Mouse (Mus musculus): ENCODE measurements around the gene Ywhae. TPM values are rescaled to one million over a fixed set of nuclear protein-coding genes. Genes with fewer than 3 reads are reported as not detected.

Gene Ywhae
- total and polyA plus RNA-seq, 3 experiments = 129 to 1,436 (median 421) TPM

- Histone ChIP-seq H3K4me2 (ENCODE audit: insufficient read depth, low read depth, poor library complexity, severe bottlenecking) (no peak overlapping the region), H3K4me3 (replicated peaks in 1 of 3; ENCODE audit: low read depth in 2 of 3, low read length in 2 of 3, poor library complexity in 1 of 3) (no peak overlapping the region), H3K79me2 (replicated peaks; ENCODE audit: control insufficient read depth, extremely low read depth, insufficient read depth, poor library complexity, severe bottlenecking) (no peaks in the 10 kb centered on the region), H3K27me3 (replicated peaks) (no peaks in the 10 kb centered on the region), H3K9me3 (replicated peaks; ENCODE audit: low read length) (no peaks in the 10 kb centered on the region), H3K36me3 (replicated peaks in 1 of 2; ENCODE audit: control insufficient read depth in 1 of 2, insufficient read depth in 1 of 2, low read length in 1 of 2) (no peaks in the 10 kb centered on the region), H3K4me1 (ENCODE audit: control insufficient read depth in 1 of 2, insufficient read depth in 2 of 2) (no peaks in the 10 kb centered on the region), H3K27ac (ENCODE audit: insufficient read depth, low read depth) (no peak overlapping the region), H3K9ac (ENCODE audit: insufficient read depth, low read depth) (no peak overlapping the region)
- in situ Hi-C loops (cut with MboI; ENCODE audit: low pct_ligation_motif_present, low pct_unique_long_range_greater_than_20kb, low sequenced_read_pairs) (loop anchor here (10.0 kb wide), 2 partner anchors 191 to 251 kb away; no protein-coding TSS in a partner anchor), dilution Hi-C loops (cut with MboI; ENCODE audit: extremely low pct_ligation_motif_present, extremely low pct_unique_long_range_greater_than_20kb, low sequenced_read_pairs) (no loop called here)
- peak; percentile 60 for DNase-seq (ENCODE audit: extremely low read depth)
- TF ChIP-seq TBP (conservative IDR thresholded peaks at IDR 0.05; ENCODE audit: low read depth, low read length) = no peak
- no peak for TF ChIP-seq HCFC1 (IDR thresholded peaks at IDR 0.05; ENCODE audit: low read depth, low read length)
- peak; percentile 74 to 98 for TF ChIP-seq CTCF (conservative IDR thresholded peaks at IDR 0.05 in 1 of 2, IDR thresholded peaks at IDR 0.05 in 1 of 2; ENCODE audit: low read depth in 2 of 2, low read length in 2 of 2)
- peak; percentile 84; the same call in 1 of the 2 replicates for TF ChIP-seq E2F4 (IDR thresholded peaks at IDR 0.05; ENCODE audit: insufficient replicate concordance, low read depth, low read length)
- no peak for TF ChIP-seq PAX5 (IDR thresholded peaks at IDR 0.05; ENCODE audit: low read length)
- TF ChIP-seq NELFE (IDR thresholded peaks at IDR 0.05; ENCODE audit: low read depth, low read length) = peak; percentile 65; the same call in 1 of the 2 replicates
- TF ChIP-seq NRF1 (IDR thresholded peaks at IDR 0.05; ENCODE audit: low read depth, low read length) = no peak
- peak; percentile 64; the same call in 1 of the 2 replicates for TF ChIP-seq SIN3A (IDR thresholded peaks at IDR 0.05; ENCODE audit: low read length)
- no peak for TF ChIP-seq POLR2A (IDR thresholded peaks at IDR 0.05; ENCODE audit: low read depth, low read length)
- no peak; the same call in none of the 2 replicates for TF ChIP-seq RAD21 (IDR thresholded peaks at IDR 0.05; ENCODE audit: low read depth, low read length)
- no peak for TF ChIP-seq POLR2AphosphoS2 (IDR thresholded peaks at IDR 0.05; ENCODE audit: low read depth, low read length)
- TF ChIP-seq SMC3 (IDR thresholded peaks at IDR 0.05; ENCODE audit: low read depth, low read length) = peak; percentile 93
- TF ChIP-seq KAT2A (IDR thresholded peaks at IDR 0.05; ENCODE audit: insufficient replicate concordance, low read length) = no peak
- no peak; the same call in 1 of the 2 replicates for TF ChIP-seq USF1 (IDR thresholded peaks at IDR 0.05; ENCODE audit: low read depth, low read length)
- TF ChIP-seq CHD2 (IDR thresholded peaks at IDR 0.05; ENCODE audit: low read length) = no peak
- no peak for TF ChIP-seq MAFK (IDR thresholded peaks at IDR 0.05; ENCODE audit: insufficient replicate concordance, low read length)
- TF ChIP-seq MEF2A (IDR thresholded peaks at IDR 0.05; ENCODE audit: borderline replicate concordance, low read depth, low read length) = 0 out of 2 replicates have a peak, but pooled peaks have one; percentile 17
- TF ChIP-seq MYC (IDR thresholded peaks at IDR 0.05; ENCODE audit: low read depth, low read length) = peak; percentile 78; the same call in 1 of the 2 replicates
- TF ChIP-seq ZKSCAN1 (IDR thresholded peaks at IDR 0.05; ENCODE audit: borderline replicate concordance, low read depth, low read length) = no peak
- no peak for TF ChIP-seq CHD1 (IDR thresholded peaks at IDR 0.05; ENCODE audit: low read depth, low read length)
- TF ChIP-seq ZMIZ1 (IDR thresholded peaks at IDR 0.05; ENCODE audit: low read depth, low read length) = no peak
- no peak for TF ChIP-seq USF2 (conservative IDR thresholded peaks at IDR 0.05; ENCODE audit: low read depth, low read length)
- TF ChIP-seq JUN (IDR thresholded peaks at IDR 0.05; ENCODE audit: insufficient read depth, low read depth, low read length) = peak; percentile 22; the same call in 1 of the 2 replicates
- no peak for TF ChIP-seq UBTF (IDR thresholded peaks at IDR 0.05; ENCODE audit: low read depth, low read length)
- peak; percentile 88 for TF ChIP-seq ZC3H11A (IDR thresholded peaks at IDR 0.05; ENCODE audit: low read depth, low read length)
- 0 out of 2 replicates have a peak, but pooled peaks have one; percentile 22 for TF ChIP-seq MAX (IDR thresholded peaks at IDR 0.05; ENCODE audit: low read length)
- peak; percentile 51; the same call in 1 of the 2 replicates for TF ChIP-seq IRF4 (IDR thresholded peaks at IDR 0.05; ENCODE audit: low read depth, low read length)
- TF ChIP-seq RCOR1 (conservative IDR thresholded peaks at IDR 0.05; ENCODE audit: low read depth, low read length) = 0 out of 2 replicates have a peak, but pooled peaks have one; percentile 46
- 0 out of 2 replicates have a peak, but pooled peaks have one; percentile 56 for TF ChIP-seq MAZ (IDR thresholded peaks at IDR 0.05; ENCODE audit: low read depth, low read length)
- TF ChIP-seq BHLHE40 (IDR thresholded peaks at IDR 0.05; ENCODE audit: low read depth, low read length) = 0 out of 2 replicates have a peak, but pooled peaks have one; percentile 21
- TF ChIP-seq EP300 (IDR thresholded peaks at IDR 0.05; ENCODE audit: low read length) = 0 out of 2 replicates have a peak, but pooled peaks have one; percentile 14
- no peak for TF ChIP-seq ETS1 (conservative IDR thresholded peaks at IDR 0.05; ENCODE audit: low read depth, low read length)
- no peak for TF ChIP-seq GABPA (IDR thresholded peaks at IDR 0.05; ENCODE audit: insufficient replicate concordance, low read depth, low read length)
- TF ChIP-seq ELF1 (IDR thresholded peaks at IDR 0.05; ENCODE audit: low read depth, low read length) = no peak
- TF ChIP-seq JUND (conservative IDR thresholded peaks at IDR 0.05; ENCODE audit: low read depth, low read length) = peak; percentile 67
- TF ChIP-seq TCF12 (IDR thresholded peaks at IDR 0.05; ENCODE audit: low read depth, low read length) = no peak
- peak; percentile 46; the same call in 1 of the 2 replicates for TF ChIP-seq MXI1 (IDR thresholded peaks at IDR 0.05; ENCODE audit: low read depth, low read length)
- peak; percentile 53 for TF ChIP-seq ZNF384 (IDR thresholded peaks at IDR 0.05; ENCODE audit: low read depth, low read length)
Observed at GRCm38 (mm10) chr11:75713949-75714348, 18.7 kb upstream of the Ywhae start.

Measured in CH12.LX (cell line).